In the genomic region with DNA sequence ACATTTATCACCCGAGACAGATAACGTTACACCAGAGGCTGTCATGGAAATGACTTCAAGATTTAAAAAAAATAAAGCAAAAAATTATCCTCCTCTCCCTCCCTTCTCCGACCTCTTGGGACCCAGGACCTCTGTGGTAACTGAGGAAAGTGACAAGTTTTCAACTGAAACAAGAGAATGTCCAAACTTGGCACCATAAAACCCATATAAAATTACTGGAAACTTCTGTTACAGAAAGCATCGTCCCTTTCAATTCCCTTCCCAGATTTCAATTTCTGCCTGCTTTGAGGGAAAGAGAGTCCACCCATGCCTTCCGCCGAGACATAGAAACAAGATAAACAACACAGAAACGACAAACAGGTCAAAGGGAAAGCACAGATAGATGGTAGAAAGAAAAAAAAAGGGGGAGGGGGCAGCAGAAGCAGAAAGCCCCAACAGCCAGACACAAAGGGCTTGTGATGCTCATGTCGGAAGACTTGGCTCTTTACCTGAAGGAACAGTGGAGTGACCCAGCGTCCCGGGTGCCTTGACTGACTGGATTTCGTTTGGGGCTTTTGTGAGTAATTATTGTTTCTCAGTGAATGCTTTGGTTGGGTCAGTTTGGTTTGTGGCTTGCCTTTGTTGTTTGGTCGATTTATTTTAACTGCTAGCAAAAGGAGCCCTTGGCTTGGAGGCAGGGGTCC, we compare ENCODE assay signal across 9 mouse cellular contexts. TPM values are rescaled to one million over a fixed set of nuclear protein-coding genes. Genes with fewer than 3 reads are reported as not detected.
DNase-seq lines count a peak whose midpoint lies in the region; ATAC-seq and TF ChIP-seq lines count a peak whose summit lies in the region.
"Had no signal": no experiment of that assay in that cellular context is flagged by ENCODE, and none has a peak within 500 bp of the region (broad histone marks: within the 10 kb centered on the region; RNA-seq: fewer than 3 reads in every experiment).

No protein-coding gene starts in this region.

- peaks cover 47% of the 10 kb centered on the region for H3K27me3 ChIP-seq in heart, embryonic 11.5 days (ENCODE audit: control insufficient read depth, insufficient read depth, low read length)
- peaks cover 2% of the 10 kb centered on the region for H3K27me3 ChIP-seq in heart, adult 2 months (ENCODE audit: control insufficient read depth, insufficient read depth, low read length)
- peaks cover 37% of the 10 kb centered on the region for H3K27me3 ChIP-seq in stomach, embryonic 14.5 days (ENCODE audit: control insufficient read depth, insufficient read depth, low read length)
- H3K27me3 ChIP-seq in stomach, postnatal 0 days (ENCODE audit: control insufficient read depth, insufficient read depth, low read length): peaks cover 10% of the 10 kb centered on the region; the same call in 1 of the 2 replicates
- H3K27me3 ChIP-seq in limb, embryonic 14.5 days (ENCODE audit: control insufficient read depth, insufficient read depth, low read length): peaks cover 51% of the 10 kb centered on the region
- no peaks in the 10 kb centered on the region for H3K27me3 ChIP-seq in small intestine, adult 2 months (ENCODE audit: control insufficient read depth, insufficient read depth, low read length)

- intact Hi-C loops in heart, adult 2 months (cut with DNase I): no loop called here

- TF ChIP-seq EP300 in heart, adult 2 months (IDR thresholded peaks at IDR 0.05; ENCODE audit: insufficient read depth, low read depth, low read length): no peak
- TF ChIP-seq EP300 in stomach, postnatal 0 days (optimal IDR thresholded peaks at IDR 0.05): no peak

- H3K9me3 ChIP-seq in heart, embryonic 11.5 days (replicated peaks; ENCODE audit: control insufficient read depth, low read length): no peaks in the 10 kb centered on the region
- no peaks in the 10 kb centered on the region for H3K9me3 ChIP-seq in stomach, embryonic 14.5 days (ENCODE audit: control insufficient read depth, low read depth, low read length)
- H3K9me3 ChIP-seq in stomach, postnatal 0 days (ENCODE audit: control insufficient read depth, low read length): no peaks in the 10 kb centered on the region
- no peaks in the 10 kb centered on the region for H3K9me3 ChIP-seq in limb, embryonic 14.5 days (ENCODE audit: control insufficient read depth, low read length)

- H3K79me2 ChIP-seq in heart, adult 2 months (replicated peaks; ENCODE audit: control insufficient read depth, insufficient read depth, low read length): no peaks in the 10 kb centered on the region

- no peaks in the 10 kb centered on the region for H3K36me3 ChIP-seq in heart, embryonic 11.5 days (ENCODE audit: control insufficient read depth, insufficient read depth, low read length)
- H3K36me3 ChIP-seq in heart, adult 2 months (ENCODE audit: control insufficient read depth, insufficient read depth, low read length): no peaks in the 10 kb centered on the region
- no peaks in the 10 kb centered on the region for H3K36me3 ChIP-seq in stomach, embryonic 14.5 days (ENCODE audit: control insufficient read depth, insufficient read depth, low read length)
- H3K36me3 ChIP-seq in stomach, postnatal 0 days (ENCODE audit: control insufficient read depth, insufficient read depth, low read length): no peaks in the 10 kb centered on the region
- no peaks in the 10 kb centered on the region for H3K36me3 ChIP-seq in limb, embryonic 14.5 days (ENCODE audit: control insufficient read depth, insufficient read depth, low read length)
- H3K36me3 ChIP-seq in small intestine, adult 2 months (ENCODE audit: control insufficient read depth, insufficient read depth, low read length): no peaks in the 10 kb centered on the region

- no peak overlapping the region for H3K27ac ChIP-seq in heart, embryonic 11.5 days (ENCODE audit: low read depth, low read length)
- no peak overlapping the region for H3K27ac ChIP-seq in heart, adult 2 months
- H3K27ac ChIP-seq in stomach, embryonic 14.5 days (ENCODE audit: low read length): no peak overlapping the region
- no peak overlapping the region for H3K27ac ChIP-seq in stomach, postnatal 0 days (replicated peaks)
- H3K27ac ChIP-seq in limb, embryonic 14.5 days (replicated peaks; ENCODE audit: low read depth, low read length): no peak overlapping the region
- no peak overlapping the region for H3K27ac ChIP-seq in small intestine, adult 2 months (ENCODE audit: insufficient read depth, low read depth, low read length)

- no peak for DNase-seq in heart, adult 2 months
- DNase-seq in stomach, postnatal 0 days (ENCODE audit: low spot score): no peak
- no peak for DNase-seq in limb, embryonic 14.5 days (ENCODE audit: low spot score)
- DNase-seq in urinary bladder, postnatal 10 days (ENCODE audit: low spot score): no peak
- DNase-seq in layer of hippocampus, postnatal 14 days (ENCODE audit: low spot score in 2 of 2): no peak

- H3K9ac ChIP-seq in heart, embryonic 11.5 days (ENCODE audit: low read depth, low read length): no peak overlapping the region
- no peak overlapping the region for H3K9ac ChIP-seq in heart, adult 2 months (ENCODE audit: low read depth, low read length)
- H3K9ac ChIP-seq in stomach, embryonic 14.5 days (replicated peaks; ENCODE audit: low read depth, low read length): no peak overlapping the region
- no peak overlapping the region for H3K9ac ChIP-seq in stomach, postnatal 0 days (ENCODE audit: low read length)
- H3K9ac ChIP-seq in limb, embryonic 14.5 days (ENCODE audit: low read depth, low read length, severe bottlenecking): no peak overlapping the region

- peak overlapping the region; percentile 50 for H3K4me3 ChIP-seq in heart, embryonic 11.5 days (ENCODE audit: low read depth, low read length)
- no peak overlapping the region for H3K4me3 ChIP-seq in heart, adult 2 months
- no peak overlapping the region for H3K4me3 ChIP-seq in stomach, embryonic 14.5 days (ENCODE audit: low read depth, low read length)
- no peak overlapping the region for H3K4me3 ChIP-seq in stomach, postnatal 0 days (ENCODE audit: low read depth, low read length)
- H3K4me3 ChIP-seq in limb, embryonic 14.5 days (replicated peaks; ENCODE audit: low read length): peak overlapping the region; percentile 40
- 0 out of 2 replicates have a peak overlapping the region, but pooled peaks have one; percentile 1 for H3K4me3 ChIP-seq in small intestine, adult 2 months (ENCODE audit: low read depth, low read length)
- H3K4me3 ChIP-seq: erythroblast, embryonic 14.5 days had no signal

- H3K4me1 ChIP-seq in heart, embryonic 11.5 days (ENCODE audit: control insufficient read depth, insufficient read depth, low read length): peaks cover 5% of the 10 kb centered on the region; the same call in 1 of the 2 replicates
- H3K4me1 ChIP-seq in heart, adult 2 months (ENCODE audit: control insufficient read depth, insufficient read depth, low read length): no peaks in the 10 kb centered on the region
- no peaks in the 10 kb centered on the region; the same call in 1 of the 2 replicates for H3K4me1 ChIP-seq in stomach, embryonic 14.5 days (ENCODE audit: control insufficient read depth, insufficient read depth, low read length)
- H3K4me1 ChIP-seq in stomach, postnatal 0 days (replicated peaks; ENCODE audit: control insufficient read depth, insufficient read depth): no peaks in the 10 kb centered on the region
- H3K4me1 ChIP-seq in limb, embryonic 14.5 days (ENCODE audit: control insufficient read depth, insufficient read depth, low read length): no peaks in the 10 kb centered on the region; the same call in 1 of the 2 replicates
- H3K4me1 ChIP-seq in small intestine, adult 2 months (ENCODE audit: control insufficient read depth, insufficient read depth, insufficient read length, low read length): no peaks in the 10 kb centered on the region

- H3K4me2 ChIP-seq in heart, embryonic 11.5 days: peak overlapping the region; percentile 93
- peak overlapping the region; percentile 52; the same call in 1 of the 2 replicates for H3K4me2 ChIP-seq in stomach, embryonic 14.5 days (replicated peaks; ENCODE audit: low read depth, low read length)
- H3K4me2 ChIP-seq in stomach, postnatal 0 days (replicated peaks; ENCODE audit: low read depth): no peak overlapping the region
- peak overlapping the region; percentile 72 for H3K4me2 ChIP-seq in limb, embryonic 14.5 days (replicated peaks; ENCODE audit: low read depth, low read length, severe bottlenecking)

- no peak for TF ChIP-seq CTCF in heart, adult 2 months (IDR thresholded peaks at IDR 0.05)
- TF ChIP-seq CTCF in stomach, postnatal 0 days (IDR thresholded peaks at IDR 0.05; ENCODE audit: low read depth): no peak
- no peak for TF ChIP-seq CTCF in small intestine, adult 2 months (IDR thresholded peaks at IDR 0.05; ENCODE audit: extremely low read depth, insufficient read length, insufficient replicate concordance, low read depth, low read length)

- TF ChIP-seq POLR2A in heart, adult 2 months (IDR thresholded peaks at IDR 0.05; ENCODE audit: insufficient read depth, low read depth, low read length): no peak
- no peak for TF ChIP-seq POLR2A in limb, embryonic 14.5 days (IDR thresholded peaks at IDR 0.05; ENCODE audit: borderline replicate concordance, extremely low read depth, insufficient read depth, insufficient read length)
- TF ChIP-seq POLR2A in small intestine, adult 2 months (IDR thresholded peaks at IDR 0.05; ENCODE audit: low read depth, low read length): no peak

- WGBS in heart, embryonic 11.5 days (ENCODE audit: insufficient replicate concordance): 22% methylated on average over 12 of the region's 12 CpGs
- 23% methylated on average over 12 of the region's 12 CpGs for WGBS in heart, adult 2 months
- 14% methylated on average over 12 of the region's 12 CpGs for WGBS in stomach, embryonic 14.5 days
- 14% methylated on average over 12 of the region's 12 CpGs for WGBS in stomach, postnatal 0 days
- WGBS in limb, embryonic 14.5 days: 20% methylated on average over 12 of the region's 12 CpGs
- 16% methylated on average over 12 of the region's 12 CpGs for WGBS in small intestine, adult 2 months

- ATAC-seq in heart, embryonic 11.5 days (replicated peaks; ENCODE audit: insufficient number of reproducible peaks, low FRiP score, low TSS enrichment): no peak
- no peak for ATAC-seq in stomach, embryonic 14.5 days (ENCODE audit: insufficient number of reproducible peaks, insufficient read depth, low FRiP score, low read depth)
- no peak for ATAC-seq in stomach, postnatal 0 days (ENCODE audit: low FRiP score, low TSS enrichment)
- no peak for ATAC-seq in limb, embryonic 14.5 days (ENCODE audit: low FRiP score, low read depth)

RNA-seq across cellular contexts. Expression of a gene that starts 1.8 kb away (rescaled TPM):
- polyA plus RNA-seq in heart, embryonic 11.5 days (2014; fragmentation: Nextera tagmentation; extraction: Ambion mirVana): 1.7 and 3.1 TPM in 2 replicates
- 1 to 10 TPM in 1 of 2 experiments, under 1 TPM in 1; 0.99 to 1.3 TPM for total RNA-seq in heart, adult 2 months (2021)
- 1.0 and 1.7 TPM in 2 replicates for polyA plus RNA-seq in heart, adult 2 months (2012; rRNA removed)
- polyA plus RNA-seq in stomach, embryonic 14.5 days (2014; fragmentation: Nextera tagmentation; extraction: Ambion mirVana): 1.2 and 1.6 TPM in 2 replicates
- 1.2 TPM in 2 replicates for polyA plus RNA-seq in stomach, postnatal 0 days (2015; fragmentation: Nextera tagmentation; extraction: Ambion mirVana)
- 28.3 and 31.8 TPM in 2 replicates for polyA plus RNA-seq in limb, embryonic 14.5 days (2012; rRNA removed)
- polyA plus RNA-seq in limb, embryonic 14.5 days (2014; fragmentation: Nextera tagmentation; extraction: Ambion mirVana): 16.0 and 23.6 TPM in 2 replicates
- 0.55 and 0.60 TPM in 2 replicates for polyA plus RNA-seq in small intestine, adult 2 months (2012; rRNA removed)
- total RNA-seq in layer of hippocampus, postnatal 14 days (2021): 100 to 1,000 TPM; 246 to 309 TPM

Comparison
In these comparisons a context has a peak if more than half of its experiments do, and no peak if none do; other contexts are left out.
1. H3K4me3 ChIP-seq: peak in heart, embryonic 11.5 days (single experiment), limb, embryonic 14.5 days (single experiment) and small intestine, adult 2 months (single experiment); none in heart, adult 2 months (single experiment), stomach, embryonic 14.5 days (single experiment) and stomach, postnatal 0 days (single experiment).